Mouse (Mus musculus): ENCODE data around the gene Mettl7a3. TPM values are rescaled to one million over a fixed set of nuclear protein-coding genes. Genes with fewer than 3 reads are reported as not detected.
"Not testable (repeated sequence)": the region's sequence is repeated elsewhere in the genome, so short reads cannot be mapped to it uniquely, and the experiment has no call there.

Mettl7a3 gene
- polyA plus RNA-seq, 1 experiment: not detected

GRCm38 (mm10) chr15:100337847-100338246 is 3.1 kb downstream of the Mettl7a3 start:
- H3K4me3 ChIP-seq (ENCODE audit: control insufficient read depth, low read depth, low read length); H3K27ac ChIP-seq (ENCODE audit: control insufficient read depth, insufficient read depth, low read depth, low read length); H3K4me1 ChIP-seq (ENCODE audit: control insufficient read depth, insufficient read depth, low read length); H3K36me3 ChIP-seq (ENCODE audit: control insufficient read depth, insufficient read depth, low read length); H3K27me3 ChIP-seq (ENCODE audit: control insufficient read depth, insufficient read depth, low read length): not testable (repeated sequence)

- H3K36me3 ChIP-seq (ENCODE audit: control insufficient read depth, insufficient read depth, low read length); H3K27ac ChIP-seq (ENCODE audit: control insufficient read depth, insufficient read depth, low read depth, low read length); H3K4me3 ChIP-seq (ENCODE audit: control insufficient read depth, low read depth, low read length); H3K27me3 ChIP-seq (ENCODE audit: control insufficient read depth, insufficient read depth, low read length); H3K4me1 ChIP-seq (ENCODE audit: control insufficient read depth, insufficient read depth, low read length): not testable (repeated sequence)
Measured at GRCm38 (mm10) chr15:100341314-100341980, 6.7 kb downstream of the Mettl7a3 start.

GRCm38 (mm10) chr15:100345484-100345883 is 10.8 kb downstream of the Mettl7a3 start:
- TF ChIP-seq CTCF (IDR thresholded peaks at IDR 0.05; ENCODE audit: control insufficient read depth, insufficient read depth, insufficient replicate concordance, low read depth, low read length): no peak
- no peak for TF ChIP-seq POLR2A (IDR thresholded peaks at IDR 0.05; ENCODE audit: control insufficient read depth, low read depth, low read length)
- no peak overlapping the region for H3K27ac ChIP-seq (ENCODE audit: control insufficient read depth, insufficient read depth, low read depth, low read length)
- no peaks in the 10 kb centered on the region for H3K36me3 ChIP-seq (ENCODE audit: control insufficient read depth, insufficient read depth, low read length)
- H3K4me3 ChIP-seq (ENCODE audit: control insufficient read depth, low read depth, low read length): no peak overlapping the region
- H3K27me3 ChIP-seq (ENCODE audit: control insufficient read depth, insufficient read depth, low read length): no peaks in the 10 kb centered on the region
- no peaks in the 10 kb centered on the region; the same call in 1 of the 2 replicates for H3K4me1 ChIP-seq (ENCODE audit: control insufficient read depth, insufficient read depth, low read length)

DNA sequence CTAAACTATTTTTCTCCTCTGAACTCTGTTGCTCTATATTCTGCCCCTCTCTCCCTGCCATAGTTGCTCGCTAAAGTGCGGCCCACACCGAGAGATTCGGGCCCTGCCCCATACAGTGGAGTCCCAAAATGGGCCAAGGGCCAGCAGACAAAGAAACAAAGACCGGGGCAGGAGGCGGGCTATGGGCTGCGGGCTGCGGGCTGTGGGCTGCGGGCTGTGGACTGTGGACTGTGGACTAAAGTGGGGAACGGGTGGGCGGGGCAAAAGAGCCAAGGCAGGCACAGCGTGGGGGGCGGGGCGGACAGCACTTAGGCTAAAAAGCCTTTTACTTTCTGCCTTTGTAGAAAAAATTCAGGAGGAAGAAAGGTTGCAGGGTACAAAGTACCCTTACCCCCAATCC is 12.0 kb downstream of the Mettl7a3 start:
- H3K36me3 ChIP-seq (ENCODE audit: control insufficient read depth, insufficient read depth, low read length): no peaks in the 10 kb centered on the region
- H3K27ac ChIP-seq (ENCODE audit: control insufficient read depth, insufficient read depth, low read depth, low read length): no peak overlapping the region
- H3K4me3 ChIP-seq (ENCODE audit: control insufficient read depth, low read depth, low read length): no peak overlapping the region
- no peaks in the 10 kb centered on the region; the same call in 1 of the 2 replicates for H3K4me1 ChIP-seq (ENCODE audit: control insufficient read depth, insufficient read depth, low read length)
- no peaks in the 10 kb centered on the region for H3K27me3 ChIP-seq (ENCODE audit: control insufficient read depth, insufficient read depth, low read length)
- no peak for TF ChIP-seq POLR2A (IDR thresholded peaks at IDR 0.05; ENCODE audit: control insufficient read depth, low read depth, low read length)
- no peak for TF ChIP-seq CTCF (IDR thresholded peaks at IDR 0.05; ENCODE audit: control insufficient read depth, insufficient read depth, insufficient replicate concordance, low read depth, low read length)

DNA sequence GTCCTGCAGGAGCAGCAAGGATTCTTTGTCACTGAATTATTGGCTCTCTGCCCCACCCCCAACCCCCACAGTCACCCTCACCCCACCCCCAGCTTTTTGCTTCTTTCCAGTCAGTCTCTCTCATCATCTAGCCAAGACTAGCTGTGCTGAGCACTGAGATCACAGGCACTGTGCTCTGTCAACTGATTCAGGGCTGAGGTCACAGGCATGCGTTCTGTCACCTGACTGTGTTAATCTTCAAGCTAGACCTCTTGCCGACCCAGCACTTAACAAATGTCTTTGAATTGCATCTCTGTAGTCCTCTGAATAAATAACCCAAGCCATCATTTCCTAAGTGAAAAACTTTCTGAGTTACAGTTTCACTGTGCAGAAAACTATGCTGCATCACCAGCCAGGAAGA is 14.8 kb downstream of the Mettl7a3 start:
- H3K27me3 ChIP-seq (ENCODE audit: control insufficient read depth, insufficient read depth, low read length): no peaks in the 10 kb centered on the region
- no peaks in the 10 kb centered on the region; the same call in 1 of the 2 replicates for H3K4me1 ChIP-seq (ENCODE audit: control insufficient read depth, insufficient read depth, low read length)
- no peak overlapping the region for H3K27ac ChIP-seq (ENCODE audit: control insufficient read depth, insufficient read depth, low read depth, low read length)
- no peak for TF ChIP-seq CTCF (IDR thresholded peaks at IDR 0.05; ENCODE audit: control insufficient read depth, insufficient read depth, insufficient replicate concordance, low read depth, low read length)
- no peak for TF ChIP-seq POLR2A (IDR thresholded peaks at IDR 0.05; ENCODE audit: control insufficient read depth, low read depth, low read length)
- no peak overlapping the region for H3K4me3 ChIP-seq (ENCODE audit: control insufficient read depth, low read depth, low read length)
- H3K36me3 ChIP-seq (ENCODE audit: control insufficient read depth, insufficient read depth, low read length): no peaks in the 10 kb centered on the region

DNA sequence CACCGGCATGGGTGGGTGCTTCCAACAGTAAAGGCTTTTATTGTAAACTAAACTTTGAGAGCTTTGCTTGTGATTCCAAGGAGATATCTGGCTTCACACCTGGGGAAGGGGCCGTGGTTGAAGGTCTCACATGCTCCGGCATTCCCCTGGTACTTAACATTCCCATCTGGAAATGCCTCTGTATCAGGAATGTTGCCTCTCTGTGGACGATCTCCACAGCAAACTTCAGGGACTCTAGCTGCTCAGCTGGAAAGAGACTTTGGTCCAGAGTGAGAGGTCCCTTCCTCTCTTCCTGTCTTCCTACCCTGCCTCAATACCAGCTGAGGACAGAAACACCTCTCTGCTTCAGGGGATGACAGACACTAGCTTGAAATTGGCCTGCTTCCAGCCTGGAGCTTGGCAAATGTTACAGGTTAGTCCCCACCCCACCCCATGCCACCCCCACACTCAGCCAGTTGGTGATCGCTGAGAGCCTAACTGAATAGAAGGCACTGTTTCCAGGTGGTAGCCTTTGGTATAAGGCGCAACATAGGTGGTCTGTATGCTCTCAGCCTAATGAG is 16.9 kb downstream of the Mettl7a3 start:
- TF ChIP-seq CTCF (IDR thresholded peaks at IDR 0.05; ENCODE audit: control insufficient read depth, insufficient read depth, insufficient replicate concordance, low read depth, low read length) (no peak), POLR2A (IDR thresholded peaks at IDR 0.05; ENCODE audit: control insufficient read depth, low read depth, low read length) (no peak)
- no peak overlapping the region for H3K27ac ChIP-seq (ENCODE audit: control insufficient read depth, insufficient read depth, low read depth, low read length)
- H3K4me1 ChIP-seq (ENCODE audit: control insufficient read depth, insufficient read depth, low read length): no peaks in the 10 kb centered on the region; the same call in 1 of the 2 replicates
- no peak overlapping the region for H3K4me3 ChIP-seq (ENCODE audit: control insufficient read depth, low read depth, low read length)
- no peaks in the 10 kb centered on the region for H3K36me3 ChIP-seq (ENCODE audit: control insufficient read depth, insufficient read depth, low read length)
- no peaks in the 10 kb centered on the region for H3K27me3 ChIP-seq (ENCODE audit: control insufficient read depth, insufficient read depth, low read length)

DNA sequence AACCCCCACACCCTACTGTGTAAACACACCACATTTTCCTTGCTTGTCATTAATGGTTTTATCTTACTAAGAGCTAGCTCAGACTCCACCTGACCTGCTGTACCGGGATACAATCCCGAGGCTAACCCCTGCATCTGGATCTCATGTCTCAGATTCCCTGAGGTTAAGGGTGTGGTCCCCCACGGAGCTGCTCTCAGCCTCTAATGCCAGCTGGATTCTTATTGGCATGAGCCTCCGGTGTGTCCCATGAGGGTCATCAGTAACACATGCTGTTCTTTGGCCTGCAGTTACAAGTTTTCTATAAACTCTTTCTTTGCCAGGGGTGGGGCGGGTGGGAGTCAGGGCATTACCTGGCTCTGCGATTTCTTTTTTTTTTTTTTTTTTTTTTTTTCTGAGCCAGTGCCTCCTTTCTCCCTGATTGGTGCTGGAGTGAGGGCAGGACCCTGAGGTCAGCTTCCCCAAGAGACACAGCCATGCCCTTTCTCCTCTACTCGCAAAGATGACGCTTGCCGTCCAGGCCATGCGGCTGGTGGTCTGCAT is 18.1 kb downstream of the Mettl7a3 start, which contains the start of the genes Methig1 and Mettl7a2:
TSS of gene Methig1 (plus strand) at position 439 of the 540 bp plus-strand sequence.
TSS of gene Mettl7a2 (plus strand) at position 490 of the 540 bp plus-strand sequence.
- Histone ChIP-seq H3K27ac (ENCODE audit: control insufficient read depth, insufficient read depth, low read depth, low read length) (no peak within 1 kb of the TSS), H3K36me3 (ENCODE audit: control insufficient read depth, insufficient read depth, low read length) (no peaks in the 10 kb centered on the region), H3K4me3 (ENCODE audit: control insufficient read depth, low read depth, low read length) (no peak within 1 kb of the TSS), H3K4me1 (ENCODE audit: control insufficient read depth, insufficient read depth, low read length) (no peaks in the 10 kb centered on the region), H3K27me3 (ENCODE audit: control insufficient read depth, insufficient read depth, low read length) (no peaks in the 10 kb centered on the region)
- TF ChIP-seq POLR2A (IDR thresholded peaks at IDR 0.05; ENCODE audit: control insufficient read depth, low read depth, low read length) (no peak), CTCF (IDR thresholded peaks at IDR 0.05; ENCODE audit: control insufficient read depth, insufficient read depth, insufficient replicate concordance, low read depth, low read length) (no peak)

- H3K27ac ChIP-seq (ENCODE audit: control insufficient read depth, insufficient read depth, low read depth, low read length); H3K4me3 ChIP-seq (ENCODE audit: control insufficient read depth, low read depth, low read length); H3K36me3 ChIP-seq (ENCODE audit: control insufficient read depth, insufficient read depth, low read length); H3K4me1 ChIP-seq (ENCODE audit: control insufficient read depth, insufficient read depth, low read length); H3K27me3 ChIP-seq (ENCODE audit: control insufficient read depth, insufficient read depth, low read length): not testable (repeated sequence)
Measured at GRCm38 (mm10) chr15:100353399-100353798, 18.7 kb downstream of the Mettl7a3 start.
